Mouse (Mus musculus) lung, postnatal 4 days (tissue): Measurements from ENCODE around the gene Ccdc80.

ENCODE experiments used
- DNase-seq, 2 experiments: peaks; one replicate each; pipeline ENCODE4 v3.0.0; 2021

Gene Ccdc80

DNA sequence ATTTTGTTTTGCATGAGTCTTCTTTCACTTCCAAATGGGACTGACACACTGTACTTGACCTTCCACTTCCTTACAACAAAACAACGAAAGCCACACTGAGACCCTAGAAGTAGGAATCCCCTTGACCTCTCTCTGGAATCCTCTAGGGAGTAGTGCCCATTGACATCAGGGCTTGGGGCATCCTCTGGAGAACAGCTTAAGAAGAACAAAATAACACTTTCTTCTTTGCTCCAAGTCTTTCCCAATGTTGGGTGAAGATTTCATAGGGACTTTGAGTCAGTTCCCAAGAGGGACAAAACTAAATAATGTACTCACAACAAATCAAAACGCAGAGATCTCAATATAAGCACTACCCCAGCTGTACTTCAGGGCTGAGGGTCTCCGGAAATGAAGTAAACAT lies 25.6 kb downstream of the Ccdc80 start:
- DNase-seq: no peak

DNA sequence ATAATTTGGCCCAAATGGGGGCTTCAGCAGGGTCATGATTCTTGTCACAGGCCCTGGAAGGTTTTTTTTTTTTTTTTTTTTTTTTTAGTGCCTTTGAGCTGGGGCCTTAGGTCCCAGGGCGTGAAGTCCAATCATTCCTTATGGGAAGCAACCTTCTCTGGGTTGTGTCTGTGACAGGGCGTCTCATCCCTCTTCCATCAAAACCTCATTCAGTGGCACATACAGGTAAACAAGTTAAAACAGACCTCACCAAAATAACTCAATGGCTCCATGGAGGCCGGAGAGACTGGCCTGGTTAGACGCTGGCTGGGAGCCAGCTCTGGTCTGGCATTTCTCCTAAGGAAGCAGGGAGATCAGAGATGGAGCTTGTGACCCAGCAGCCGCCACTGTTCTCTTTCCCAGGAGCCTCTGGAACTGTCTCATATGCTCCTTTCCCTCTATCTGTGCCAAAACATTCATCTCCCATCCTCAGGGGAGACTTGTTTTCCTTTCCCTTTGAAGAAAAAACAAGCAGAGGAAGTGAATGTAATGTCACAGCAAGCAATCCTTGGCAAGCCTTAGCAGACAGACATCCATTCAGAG lies 27.7 kb downstream of the Ccdc80 start:
- peak; percentile 52 to 73 for DNase-seq

DNA sequence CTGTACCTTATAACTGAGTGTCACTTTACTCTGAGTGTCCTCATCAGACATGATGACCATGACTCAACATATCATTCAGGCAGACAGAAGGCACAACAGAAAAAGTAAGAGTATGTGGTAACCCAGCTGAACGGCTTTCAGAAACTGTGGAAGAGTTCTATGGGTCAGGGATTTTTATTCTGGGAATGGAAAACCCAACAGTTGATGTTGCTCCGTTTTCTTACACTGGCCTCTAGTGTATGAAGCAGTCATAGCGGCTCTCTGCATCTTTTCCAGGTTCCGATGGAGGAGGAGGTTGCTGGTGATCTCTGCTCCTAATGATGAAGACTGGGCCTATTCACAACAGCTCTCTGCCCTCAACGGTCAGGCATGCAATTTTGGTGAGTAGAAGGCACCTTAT lies 29.4 kb downstream of the Ccdc80 start:
- no peak for DNase-seq

DNA sequence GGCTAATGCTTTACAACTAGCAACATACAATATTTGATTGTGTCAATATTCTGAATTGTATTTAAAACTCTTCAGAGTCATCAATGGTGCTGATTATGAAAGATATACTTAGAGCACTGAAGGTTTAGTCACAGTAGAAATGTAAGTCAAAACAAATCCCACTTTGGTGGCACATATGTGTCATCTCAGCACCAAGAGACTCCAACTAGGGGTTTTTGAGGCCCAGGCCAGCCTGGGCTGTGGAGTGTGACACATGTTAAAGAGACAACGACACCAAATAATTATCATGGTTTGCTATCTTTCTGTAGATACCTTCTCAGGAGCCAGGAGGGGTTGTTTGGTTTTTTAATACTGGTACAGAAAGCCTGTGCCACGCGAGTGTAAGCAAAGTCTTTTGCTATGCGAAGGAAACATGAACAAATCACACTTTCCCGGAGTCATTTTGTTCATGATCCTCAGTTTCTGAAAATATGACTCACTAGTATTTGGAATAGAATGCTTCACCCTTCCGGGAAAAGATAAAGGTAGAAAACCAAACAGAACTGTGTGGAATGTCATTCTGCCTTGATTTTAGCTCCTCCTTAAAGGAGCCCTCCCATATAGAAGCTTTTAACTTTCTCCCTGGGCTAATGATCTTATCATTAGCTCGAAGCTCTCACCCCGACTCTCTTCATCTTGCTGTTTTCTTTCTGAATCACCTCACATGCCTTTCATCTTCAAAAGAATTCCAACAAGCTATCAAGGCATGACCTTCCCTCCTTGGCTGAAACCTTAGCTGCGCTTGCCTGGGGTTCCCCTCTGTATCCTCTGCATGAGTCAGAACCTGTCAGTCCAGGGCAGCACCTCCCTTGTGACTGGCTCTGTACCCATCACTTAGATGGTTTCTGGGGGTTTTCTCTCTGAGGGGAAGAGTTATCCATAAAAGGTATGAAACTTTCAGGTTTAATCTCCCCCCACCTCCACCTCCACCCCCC lies 31.3 kb downstream of the Ccdc80 start:
- DNase-seq: no peak

DNA sequence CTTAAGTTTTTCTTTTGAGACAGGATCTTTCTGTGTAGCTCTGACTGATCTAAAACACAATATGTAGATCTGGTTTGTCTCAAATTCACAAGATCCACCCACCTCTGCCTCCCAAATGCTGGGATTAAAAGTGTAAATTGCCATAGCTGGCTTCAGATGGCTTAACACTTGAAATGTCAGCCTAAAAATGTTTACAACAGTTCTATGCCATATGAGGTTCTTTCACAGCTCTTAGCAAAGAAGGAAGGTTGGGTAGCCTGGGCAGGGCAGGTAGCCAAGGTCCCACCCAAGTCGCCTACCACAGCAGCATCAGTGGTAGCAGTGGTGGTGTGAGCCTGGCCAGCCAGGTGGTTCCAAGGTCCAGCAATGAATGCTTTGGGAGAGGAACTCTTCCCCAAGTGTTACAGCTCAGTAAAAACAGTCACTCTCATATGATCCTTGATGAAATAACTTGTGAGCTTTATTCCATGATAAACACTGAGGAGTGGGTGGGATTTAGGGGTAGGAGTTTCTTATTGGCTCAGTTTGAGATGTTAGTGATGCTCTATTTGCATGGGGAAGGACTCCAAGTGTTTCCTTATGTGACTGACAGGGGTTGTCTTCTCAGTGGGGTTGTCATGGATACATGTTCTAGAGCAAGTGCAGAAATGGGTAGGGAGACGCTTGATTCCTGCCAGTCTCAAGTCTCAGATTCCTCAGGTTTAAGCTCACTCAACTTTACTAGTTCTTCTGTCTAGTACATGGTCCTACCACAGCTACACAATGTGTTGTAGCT lies 34.9 kb downstream of the Ccdc80 start:
- DNase-seq: no peak

DNA sequence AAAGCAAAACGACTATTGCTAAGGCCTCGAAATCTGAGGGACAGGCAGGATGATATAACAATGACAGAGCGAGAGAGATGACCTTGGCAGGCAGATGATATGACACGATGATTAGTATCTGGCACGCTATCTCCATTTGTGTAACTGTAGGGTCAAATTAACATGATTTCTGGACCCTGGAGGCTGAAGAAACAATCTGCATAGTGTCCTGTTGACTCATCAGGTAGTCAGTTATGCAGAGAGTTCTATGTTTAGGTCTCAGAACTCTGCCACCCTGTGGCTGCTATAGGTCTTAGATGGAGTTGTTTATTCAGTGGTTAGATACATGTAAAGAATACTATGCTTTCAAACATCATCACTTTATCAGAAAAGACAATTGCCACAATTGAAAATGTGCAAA lies 48.5 kb downstream of the Ccdc80 start:
- DNase-seq: no peak

DNA sequence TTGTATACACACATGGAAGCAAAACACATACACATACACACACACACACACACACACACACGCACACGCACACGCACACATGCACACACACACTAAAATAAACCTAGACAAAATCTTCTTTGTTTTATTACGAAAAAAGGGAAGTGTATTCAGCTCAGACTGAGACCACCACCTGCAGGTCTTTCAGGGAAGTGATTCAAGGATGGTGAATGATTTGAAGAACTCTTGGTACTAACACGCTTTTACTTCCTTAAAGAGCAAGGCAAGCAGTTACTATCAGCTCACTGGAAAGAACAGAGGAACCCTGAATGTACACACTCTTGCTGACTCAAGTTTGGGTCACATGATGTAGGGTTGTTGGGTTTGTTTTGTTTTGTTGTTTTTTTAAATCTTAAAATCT lies 49.4 kb downstream of the Ccdc80 start:
- peak in 1 of 2 experiments; percentile 24 for DNase-seq

DNA sequence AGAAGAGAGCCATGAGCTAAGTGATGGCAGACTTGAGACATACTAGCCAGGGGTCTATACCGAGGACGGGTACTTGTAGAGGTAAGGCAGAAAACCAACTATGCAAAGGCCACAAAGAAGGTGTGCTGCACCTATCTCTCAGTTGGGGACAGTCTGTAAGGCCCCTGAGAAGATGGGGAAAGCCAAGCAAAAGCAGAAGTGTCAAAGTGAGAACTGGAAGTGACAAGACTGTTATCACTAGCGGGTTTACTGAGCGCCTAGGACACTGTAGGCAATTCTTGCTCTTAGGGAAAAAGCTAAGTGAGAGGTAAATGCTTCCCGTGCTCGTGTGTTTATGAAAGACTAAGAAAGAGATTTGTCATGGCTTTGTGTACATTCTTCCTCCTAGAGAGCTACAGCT lies 51.9 kb downstream of the Ccdc80 start:
- DNase-seq: no peak

DNA sequence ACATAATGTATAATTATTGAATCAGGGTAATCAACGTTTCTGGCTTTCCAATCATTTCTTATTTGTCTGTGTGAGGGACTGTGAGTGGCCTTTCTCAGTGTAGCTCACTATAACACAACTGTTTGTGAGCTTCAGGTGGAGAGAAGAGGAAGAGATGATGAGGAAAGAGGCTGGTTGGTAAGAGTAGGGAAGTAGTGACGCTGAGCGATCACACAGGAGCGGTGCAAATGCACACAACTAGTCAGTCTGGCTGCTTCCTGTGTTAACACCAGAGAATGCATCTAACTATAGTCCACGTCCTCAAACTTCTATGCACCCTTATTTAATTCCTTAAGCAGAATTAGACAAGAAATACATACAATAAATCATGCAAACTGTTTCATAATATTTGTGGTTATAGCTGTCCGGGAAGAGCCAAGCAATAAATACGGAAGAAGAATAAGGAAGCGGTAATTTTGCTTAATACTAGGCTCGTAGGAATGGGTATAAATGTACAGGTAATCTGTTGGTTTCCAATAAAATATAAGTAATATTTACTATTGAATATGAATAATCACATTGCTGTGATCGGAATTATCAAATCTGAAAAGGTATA lies 55.4 kb downstream of the Ccdc80 start:
- DNase-seq: no peak

DNA sequence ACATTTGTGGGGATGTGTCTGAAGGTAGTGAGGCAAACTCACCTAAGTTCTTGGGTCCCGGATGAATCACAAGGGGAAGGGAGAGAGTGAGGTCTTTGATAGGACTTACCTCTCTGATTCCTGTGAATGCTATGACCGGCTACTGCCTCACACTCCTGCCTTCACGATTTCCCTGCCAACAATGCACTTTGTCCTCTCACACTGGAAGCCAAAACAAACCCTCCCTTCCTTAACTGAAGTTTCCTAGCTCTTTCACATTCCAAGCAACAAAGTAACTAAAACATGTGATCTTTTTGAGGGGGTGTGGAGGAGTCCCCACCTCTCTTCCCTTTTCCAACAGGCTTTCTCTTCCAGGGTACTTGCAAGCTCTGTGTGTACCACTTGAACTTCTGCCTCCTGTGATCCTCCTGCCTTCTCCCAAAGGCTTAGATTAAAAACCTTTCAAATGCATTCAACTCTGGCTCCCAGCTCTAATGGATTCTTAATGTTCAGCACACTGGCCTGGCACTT lies 61.6 kb downstream of the Ccdc80 start:
- DNase-seq: peak in 1 of 2 experiments; percentile 25

DNA sequence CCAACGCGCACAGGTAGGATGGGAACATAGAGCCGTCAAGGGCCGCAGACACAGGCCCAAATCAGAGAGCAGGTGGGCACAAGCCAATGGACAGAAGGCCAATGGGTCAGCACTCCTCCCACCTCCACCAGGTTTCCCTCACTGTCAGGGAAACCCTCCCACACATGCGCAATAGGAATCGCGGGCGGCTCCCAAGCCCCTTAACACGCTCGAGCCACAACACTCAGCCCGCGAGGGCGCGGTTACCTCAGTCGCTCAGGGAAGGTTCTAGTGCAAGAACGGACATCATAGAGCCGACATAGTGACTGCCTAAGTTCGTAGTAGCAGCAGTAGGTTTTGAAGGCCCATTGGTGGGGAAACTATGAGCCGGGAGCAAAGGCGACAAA lies 64.9 kb downstream of the Ccdc80 start:
- peak; percentile 84 to 88 for DNase-seq

DNA sequence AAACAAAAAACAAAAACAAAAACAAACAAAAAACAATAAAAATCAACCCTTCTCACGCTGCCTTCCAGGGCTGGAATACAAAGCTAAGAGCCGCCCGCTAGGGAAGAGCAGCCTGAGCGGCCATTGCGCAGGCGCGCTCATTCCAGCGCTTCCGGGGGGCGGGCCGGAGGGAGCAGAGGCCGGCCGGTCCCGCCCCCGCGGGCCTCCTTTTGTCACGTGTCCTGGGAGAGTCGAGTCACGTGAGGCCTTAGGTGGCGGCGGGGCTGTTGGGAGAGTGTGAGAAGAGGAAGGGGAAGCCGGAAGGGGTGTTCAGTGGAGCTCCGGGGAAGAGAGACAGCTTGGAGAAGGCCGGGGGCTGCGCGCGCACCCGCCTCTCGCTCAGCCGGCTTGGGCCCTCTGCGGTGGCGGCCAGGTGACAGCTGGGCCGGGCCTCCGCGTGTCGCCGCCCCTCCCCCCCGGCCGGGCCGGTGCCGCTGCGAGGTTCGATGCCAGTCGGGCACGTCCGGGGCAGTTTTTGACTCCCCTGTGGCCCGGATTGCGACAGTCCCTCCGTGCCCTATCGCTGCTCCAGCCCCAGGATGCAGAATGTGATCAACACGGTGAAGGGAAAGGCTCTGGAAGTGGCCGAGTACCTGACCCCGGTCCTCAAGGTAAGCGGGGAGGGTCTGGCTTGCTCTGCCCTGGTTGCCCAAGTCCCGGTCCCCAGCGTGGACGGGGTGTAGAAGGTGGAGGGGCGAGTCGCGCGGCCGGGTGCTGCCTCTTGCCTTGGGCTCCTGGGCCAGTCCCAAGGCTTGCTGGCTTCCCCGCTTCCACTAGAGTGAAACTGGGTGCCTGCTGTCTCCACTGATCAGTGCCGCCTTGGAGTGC lies 65.6 kb downstream of the Ccdc80 start, which contains the start of the genes Slc35a5 and Atg3:
Gene Slc35a5, minus strand, starts transcription at position 185 of the 867 bp plus-strand sequence.
Gene Atg3, plus strand, starts transcription at position 264 of the 867 bp plus-strand sequence.
- DNase-seq: peak; percentile 96 to 99

DNA sequence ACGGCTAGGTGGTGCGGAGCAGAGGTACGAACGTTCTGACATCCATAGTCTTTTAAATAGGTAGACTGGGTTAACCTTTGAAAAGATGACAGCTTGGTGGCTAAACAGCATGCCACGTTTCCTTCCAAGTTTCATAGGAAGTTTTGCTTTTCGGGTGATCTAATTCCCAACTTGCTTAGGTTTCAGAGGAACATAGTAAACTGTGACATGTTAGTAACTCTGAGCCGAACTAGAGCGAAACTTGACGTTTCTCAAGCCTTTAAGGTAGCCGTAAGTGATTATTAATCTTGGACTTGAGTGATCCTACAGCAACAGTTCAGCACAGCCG lies 66.2 kb downstream of the Ccdc80 start:
- no peak for DNase-seq
